Mouse (Mus musculus): ENCODE results near the gene Zbtb11. TPM values are rescaled to one million over a fixed set of nuclear protein-coding genes. Genes with fewer than 3 reads are reported as not detected.

Gene Zbtb11
- total and polyA plus RNA-seq, 3 experiments: 12.5 to 19.0 TPM; not detected in 1

DNA sequence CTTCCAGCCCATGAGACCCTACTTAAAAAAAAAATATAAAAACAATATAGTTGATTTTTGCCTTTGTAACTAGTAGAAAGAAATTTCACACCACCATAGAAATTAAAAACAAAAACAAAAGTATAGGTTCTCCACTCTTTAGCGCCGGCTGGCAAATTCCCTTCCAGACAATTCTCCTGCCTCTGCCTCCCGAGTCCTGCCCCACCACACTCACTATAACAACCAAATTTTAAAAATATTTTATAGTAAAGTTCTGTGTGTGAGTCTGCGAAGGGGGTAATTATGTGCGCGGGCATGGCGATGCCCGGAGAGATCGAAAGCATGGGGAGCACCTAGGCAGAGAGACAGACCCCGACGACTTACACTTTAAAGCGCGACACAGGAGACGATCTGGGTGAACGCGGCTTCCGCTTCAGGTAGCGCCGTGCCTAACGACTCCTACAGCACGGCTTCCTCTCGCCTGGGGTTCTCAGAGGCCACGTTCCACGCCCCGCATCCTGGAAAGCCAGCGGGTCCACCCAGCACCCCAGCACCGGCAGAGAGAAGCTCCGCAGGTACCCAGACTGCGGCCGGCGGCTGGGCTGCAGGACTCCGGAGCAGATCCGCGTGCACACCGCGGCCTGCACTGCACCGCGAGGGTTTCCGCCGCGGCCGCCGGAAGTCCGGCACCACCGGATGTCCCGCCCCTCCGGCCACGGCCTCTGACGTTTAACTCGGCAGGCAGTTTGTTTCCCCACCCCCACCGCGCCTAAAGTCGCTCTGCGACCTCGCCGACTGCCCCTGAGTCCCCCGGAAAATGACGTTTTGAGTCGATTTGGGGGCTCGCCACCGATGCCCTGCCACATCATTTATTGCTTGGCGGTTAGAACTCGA lies 63.7 kb downstream of the Zbtb11 start, which contains the start of gene Trmt10c:
Trmt10c (minus strand) TSS at position 682 of the 873 bp plus-strand sequence.
- no peaks in the 10 kb centered on the region for H3K9me3 ChIP-seq (replicated peaks; ENCODE audit: insufficient read depth, low read length)
- DNase-seq (ENCODE audit: low read depth, low spot score): peak; percentile 97
- no peak for TF ChIP-seq MAFK (IDR thresholded peaks at IDR 0.05; ENCODE audit: borderline replicate concordance, low read depth, low read length)
- TF ChIP-seq ELF1 (IDR thresholded peaks at IDR 0.05; ENCODE audit: low read depth, low read length): peak; percentile 77
- TF ChIP-seq TBP (IDR thresholded peaks at IDR 0.05; ENCODE audit: low read depth, low read length): peak; percentile 58
- TF ChIP-seq ETS1 (IDR thresholded peaks at IDR 0.05; ENCODE audit: low read depth, low read length): peak; percentile 62
- peak; percentile 85 for TF ChIP-seq MAX (IDR thresholded peaks at IDR 0.05; ENCODE audit: low read length)
- TF ChIP-seq TCF12 (IDR thresholded peaks at IDR 0.05; ENCODE audit: low read depth, low read length): peak; percentile 72
- TF ChIP-seq MYB (IDR thresholded peaks at IDR 0.05; ENCODE audit: low read depth, low read length): no peak; the same call in 1 of the 2 replicates
- peak; percentile 90; the same call in 1 of the 2 replicates for TF ChIP-seq POLR2AphosphoS2 (IDR thresholded peaks at IDR 0.05; ENCODE audit: low read length)
- no peak for TF ChIP-seq CTCF (IDR thresholded peaks at IDR 0.05 in 2 of 3, conservative IDR thresholded peaks at IDR 0.05 in 1 of 3; ENCODE audit: control insufficient read depth in 1 of 3, insufficient read depth in 1 of 3, low read depth in 2 of 3, low read length in 3 of 3, poor library complexity in 1 of 3, severe bottlenecking in 1 of 3)
- peak; percentile 90 for TF ChIP-seq HCFC1 (IDR thresholded peaks at IDR 0.05; ENCODE audit: low read depth, low read length)
- no peak for TF ChIP-seq CHD1 (IDR thresholded peaks at IDR 0.05; ENCODE audit: low read depth, low read length)
- TF ChIP-seq ZC3H11A (IDR thresholded peaks at IDR 0.05; ENCODE audit: low read depth, low read length): no peak
- TF ChIP-seq SIN3A (IDR thresholded peaks at IDR 0.05; ENCODE audit: low read length): peak; percentile 80; the same call in 1 of the 2 replicates
- TF ChIP-seq MXI1 (IDR thresholded peaks at IDR 0.05; ENCODE audit: low read depth, low read length): peak; percentile 90
- no peak for TF ChIP-seq GATA1 (IDR thresholded peaks at IDR 0.05; ENCODE audit: low read depth, low read length)
- TF ChIP-seq MAZ (IDR thresholded peaks at IDR 0.05; ENCODE audit: low read depth, low read length): peak; percentile 76; the same call in 1 of the 2 replicates
- TF ChIP-seq ZNF384 (IDR thresholded peaks at IDR 0.05; ENCODE audit: low read depth, low read length): no peak
- TF ChIP-seq MYC (IDR thresholded peaks at IDR 0.05; ENCODE audit: low read depth, low read length): peak; percentile 88; the same call in 1 of the 2 replicates
- TF ChIP-seq UBTF (IDR thresholded peaks at IDR 0.05; ENCODE audit: borderline replicate concordance, insufficient read depth, low read depth, low read length): peak; percentile 80; the same call in 1 of the 2 replicates
- no peak for TF ChIP-seq GABPA (IDR thresholded peaks at IDR 0.05; ENCODE audit: low read depth, low read length)
- TF ChIP-seq E2F4 (IDR thresholded peaks at IDR 0.05; ENCODE audit: borderline replicate concordance, low read depth, low read length): no peak; the same call in 1 of the 2 replicates
- TF ChIP-seq SMC3 (IDR thresholded peaks at IDR 0.05; ENCODE audit: low read depth, low read length): no peak
- TF ChIP-seq CHD2 (IDR thresholded peaks at IDR 0.05; ENCODE audit: low read length): peak; percentile 68
- no peak; a peak in 1 of 4 replicates for TF ChIP-seq EP300 (IDR thresholded peaks at IDR 0.05; ENCODE audit: low read depth in 1 of 2, low read length in 2 of 2)
- TF ChIP-seq RAD21 (IDR thresholded peaks at IDR 0.05; ENCODE audit: low read depth, low read length): no peak
- TF ChIP-seq USF1 (IDR thresholded peaks at IDR 0.05; ENCODE audit: low read depth, low read length): no peak
- TF ChIP-seq POLR2AphosphoS5 (IDR thresholded peaks at IDR 0.05; ENCODE audit: borderline replicate concordance, low read depth, low read length): no peak
- no peak for TF ChIP-seq JUND (IDR thresholded peaks at IDR 0.05; ENCODE audit: low read depth, low read length)
- no peak for TF ChIP-seq MEF2A (IDR thresholded peaks at IDR 0.05; ENCODE audit: extremely low read depth, insufficient replicate concordance, low read depth, low read length, poor library complexity, severe bottlenecking)
- no peak for TF ChIP-seq NRF1 (IDR thresholded peaks at IDR 0.05; ENCODE audit: insufficient read depth, low read depth, low read length, poor library complexity, severe bottlenecking)
- peak; percentile 87 to 96 for TF ChIP-seq POLR2A (IDR thresholded peaks at IDR 0.05; ENCODE audit: control insufficient read depth in 1 of 2, insufficient read depth in 1 of 2, low read depth in 1 of 2, low read length in 2 of 2, poor library complexity in 1 of 2)
- peak; percentile 98 for TF ChIP-seq NELFE (IDR thresholded peaks at IDR 0.05; ENCODE audit: low read depth, low read length)
- TF ChIP-seq ZKSCAN1 (IDR thresholded peaks at IDR 0.05; ENCODE audit: low read depth, low read length): no peak
- 0 out of 2 replicates have a peak, but pooled peaks have one; percentile 39 for TF ChIP-seq RCOR1 (IDR thresholded peaks at IDR 0.05; ENCODE audit: low read depth, low read length)
- peak; percentile 41; the same call in 1 of the 2 replicates for TF ChIP-seq BHLHE40 (IDR thresholded peaks at IDR 0.05; ENCODE audit: borderline replicate concordance, low read depth, low read length)

More for the DNA sequence above, 63.7 kb downstream of the Zbtb11 start, which contains the start of gene Trmt10c:
- peak within 1 kb of the TSS; percentile 96 for H3K9ac ChIP-seq (ENCODE audit: control insufficient read depth, low read depth, low read length, poor library complexity, severe bottlenecking)
- peak within 1 kb of the TSS; percentile 86 for H3K27ac ChIP-seq (ENCODE audit: control insufficient read depth, low read depth, low read length)
- H3K36me3 ChIP-seq (ENCODE audit: control insufficient read depth in 1 of 2, insufficient read depth in 2 of 2, low read length in 2 of 2): peaks cover 14 to 27% of the 10 kb centered on the region in 2 experiments
- H3K4me1 ChIP-seq (ENCODE audit: control insufficient read depth in 1 of 2, insufficient read depth in 2 of 2, low read length in 2 of 2): peaks cover 0 to 6% of the 10 kb centered on the region in 2 experiments; a peak in 1 of 4 replicates
- H3K27me3 ChIP-seq (ENCODE audit: control insufficient read depth in 1 of 2, insufficient read depth in 2 of 2, low read length in 2 of 2): no peaks in the 10 kb centered on the region
- H3K79me2 ChIP-seq (ENCODE audit: control insufficient read depth, insufficient read depth, low read length, poor library complexity): peaks cover 32% of the 10 kb centered on the region
- H3K4me3 ChIP-seq (ENCODE audit: control insufficient read depth in 1 of 2, insufficient read depth in 1 of 2, low read depth in 2 of 2, low read length in 2 of 2): peak within 1 kb of the TSS; percentile 93 to 95

All from MEL (cell line).